Mouse (Mus musculus) effector memory CD4-positive, alpha-beta T cell, adult 5 months (primary cell): ENCODE results near the gene Ms4a10. TPM values are rescaled to one million over a fixed set of nuclear protein-coding genes. Genes with fewer than 3 reads are reported as not detected.

Experiments
- polyA plus RNA-seq: library from polyadenylated mRNA; unstranded; fragments of 100-300 nt; shearing (Covaris generic); gene quantifications from one replicate; pipeline ENCODE4 v1.2.1, GENCODE M21; 2017

The Ms4a10 gene
- not detected for polyA plus RNA-seq

DNA sequence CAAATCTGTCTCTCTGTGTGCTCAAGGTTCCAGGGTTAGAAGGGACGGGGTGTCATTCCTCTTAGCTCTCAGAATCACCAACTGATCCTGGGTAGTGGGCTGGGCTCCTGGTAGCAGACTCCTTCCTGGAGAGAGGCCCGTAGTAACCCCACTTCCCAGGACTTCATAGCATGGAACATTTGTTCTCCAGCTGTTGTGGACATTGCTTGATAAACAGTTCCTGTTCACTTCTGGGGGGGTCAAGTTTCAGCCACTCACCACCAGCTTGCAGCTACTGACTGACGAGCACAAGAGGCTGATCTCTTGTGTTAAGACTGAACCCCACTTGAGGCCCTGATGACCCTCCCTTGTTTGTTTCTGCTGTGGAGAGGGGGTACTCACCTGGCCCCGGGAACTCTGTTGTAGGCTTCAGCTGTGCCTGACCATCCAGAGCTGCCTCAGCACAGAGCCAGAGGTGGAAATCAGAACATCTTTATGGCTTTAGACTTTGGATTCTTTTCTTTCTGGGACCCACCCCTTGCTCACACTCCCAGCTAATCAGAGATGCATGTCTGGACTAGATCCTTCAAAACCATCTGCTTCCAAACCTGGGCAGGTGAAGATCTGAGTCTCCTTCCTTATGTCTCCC is at the start of gene Ms4a10:
TSS of gene Ms4a10 (minus strand) at position 433 of the 628 bp plus-strand sequence.

DNA sequence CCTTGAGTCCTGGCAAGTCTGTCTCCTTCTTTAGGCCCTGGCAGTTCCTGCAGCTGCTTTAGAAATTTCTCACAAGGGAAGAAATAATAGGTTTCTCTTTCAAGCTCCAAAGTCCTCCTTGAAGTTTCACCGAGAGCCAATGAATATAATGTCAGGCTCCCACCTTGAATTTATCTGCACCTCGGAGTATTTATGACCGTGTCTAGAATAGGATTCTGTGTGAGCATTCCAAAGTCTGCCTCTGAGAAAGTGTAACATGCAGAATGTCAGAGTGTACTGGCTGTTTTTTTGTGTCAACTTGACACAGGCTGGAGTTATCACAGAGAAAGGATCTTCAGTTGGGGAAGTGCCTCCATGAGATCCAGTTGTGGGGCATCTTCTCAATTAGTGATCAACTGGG is 43.4 kb upstream of the Ms4a10 start, which contains the start of gene Ms4a18:
TSS of gene Ms4a18 (minus strand) at position 141 of the 400 bp plus-strand sequence.

DNA sequence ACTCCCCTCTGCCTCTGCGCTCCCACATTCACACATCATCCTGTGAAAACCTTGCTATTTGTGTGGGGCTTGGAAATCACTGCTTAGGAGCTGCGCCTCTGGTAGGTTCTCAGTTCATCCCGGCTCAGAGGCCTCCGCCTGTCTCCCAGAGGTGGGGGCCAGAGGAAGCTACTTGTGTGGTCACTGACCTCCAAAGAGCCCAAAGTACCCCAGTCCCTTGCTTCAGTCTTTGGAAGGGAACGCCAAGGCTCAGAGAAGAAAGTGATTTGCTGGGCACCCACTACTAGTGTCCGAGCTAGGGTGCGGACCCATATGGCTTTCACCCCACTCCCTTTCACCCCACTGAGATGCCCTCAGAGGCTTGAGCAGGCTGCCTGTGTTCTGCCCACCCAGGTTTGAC is 18.7 kb upstream of the Ms4a10 start, which contains the start of gene Ms4a15:
TSS of gene Ms4a15 (minus strand) at position 101 of the 400 bp plus-strand sequence.

DNA sequence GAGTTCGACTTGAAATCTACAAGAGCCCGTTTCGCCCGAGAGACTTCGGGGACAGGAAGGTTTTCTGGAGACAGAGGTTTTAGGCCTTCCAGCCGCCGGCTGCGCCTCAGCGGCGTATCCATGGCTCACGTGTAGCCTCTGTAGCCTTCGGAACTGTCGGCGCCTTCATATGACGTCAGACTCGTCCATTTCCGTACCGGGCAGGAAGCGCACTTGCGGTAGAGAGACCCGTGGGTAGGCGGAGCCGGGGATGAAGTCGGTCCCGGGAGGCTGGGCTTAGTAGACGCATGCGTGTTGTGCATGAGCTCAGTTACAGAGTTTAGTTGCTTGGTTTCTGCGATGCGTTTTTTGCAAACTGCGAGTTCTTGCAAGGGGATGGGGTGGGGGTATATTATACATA is 25.4 kb downstream of the Ms4a10 start, which contains the start of gene Ccdc86:
TSS of gene Ccdc86 (minus strand) at position 155 of the 400 bp plus-strand sequence.

DNA sequence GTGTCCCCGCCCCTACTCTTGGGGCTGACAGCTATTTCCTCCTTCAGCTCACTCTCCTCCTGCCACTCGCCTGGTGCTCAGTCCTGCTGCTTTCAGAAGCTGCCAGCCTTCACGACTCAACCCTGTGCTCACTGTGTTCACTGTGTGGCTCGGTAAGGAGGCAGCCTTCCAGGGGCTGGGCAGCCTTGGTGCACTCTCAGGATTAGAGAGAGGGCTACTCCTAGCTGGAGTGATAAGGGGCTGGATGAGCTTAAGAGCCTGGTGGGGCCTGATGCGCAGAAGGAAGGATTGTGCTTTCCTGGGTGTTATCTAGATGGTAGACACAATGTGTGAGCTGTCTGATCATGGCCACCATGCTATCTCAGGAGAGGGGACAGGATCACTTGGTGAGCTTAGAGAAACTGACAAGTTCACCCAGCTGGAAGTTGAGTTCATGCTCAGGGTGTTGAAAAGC is 37.3 kb downstream of the Ms4a10 start, which contains the start of gene Ptgdr2:
TSS of gene Ptgdr2 (plus strand) at position 51 of the 454 bp plus-strand sequence.

DNA sequence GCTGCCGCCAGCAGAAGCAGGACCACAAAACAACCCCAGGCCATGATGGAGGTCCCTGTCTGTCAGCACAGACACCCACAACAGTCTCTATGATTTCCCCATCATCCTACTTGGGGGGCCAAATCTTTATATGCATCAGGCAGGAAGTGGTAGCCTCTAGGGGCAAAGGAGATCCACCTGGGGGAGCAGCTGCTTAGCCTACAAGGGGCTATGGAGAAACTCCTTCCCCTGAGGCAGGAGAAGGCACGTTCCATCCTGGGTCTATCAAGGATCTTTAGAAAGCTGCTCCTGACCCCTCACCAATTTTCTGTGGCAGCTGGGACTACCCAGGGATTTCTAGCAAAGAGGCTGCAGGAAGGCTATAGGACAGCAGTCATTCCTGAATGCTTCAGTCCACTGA is 53.9 kb downstream of the Ms4a10 start, which contains the start of gene Zp1:
TSS of gene Zp1 (minus strand) at position 101 of the 400 bp plus-strand sequence.

Other genes starting within 250 kb of the Ms4a10 start
- 505 TPM for gene Cd5, start 235.7 kb downstream of the Ms4a10 start, polyA plus RNA-seq
- 601 TPM for gene Cd6, start 144.6 kb downstream of the Ms4a10 start, polyA plus RNA-seq
- gene Slc15a3, start 134.9 kb downstream of the Ms4a10 start, polyA plus RNA-seq, result 8.9 TPM
- not detected for gene Tmem132a, start 104.7 kb downstream of the Ms4a10 start, polyA plus RNA-seq
- 40.9 TPM for gene Tmem109, start 92.7 kb downstream of the Ms4a10 start, polyA plus RNA-seq
- gene Prpf19, start 79.4 kb downstream of the Ms4a10 start, polyA plus RNA-seq, result 62.6 TPM
- not detected for gene Zp1, start 54.0 kb downstream of the Ms4a10 start, polyA plus RNA-seq
- not detected for gene Ptgdr2, start 37.5 kb downstream of the Ms4a10 start, polyA plus RNA-seq
- gene Ccdc86, start 25.4 kb downstream of the Ms4a10 start, polyA plus RNA-seq, result 14.4 TPM
- gene Ms4a15, start 18.6 kb upstream of the Ms4a10 start, polyA plus RNA-seq, result not detected
- not detected for gene Ms4a18, start 43.4 kb upstream of the Ms4a10 start, polyA plus RNA-seq
- gene Ms4a8a, start 106.4 kb upstream of the Ms4a10 start, polyA plus RNA-seq, result 0.56 TPM
- not detected for gene 1700017D01Rik, start 156.2 kb upstream of the Ms4a10 start, polyA plus RNA-seq
- gene 1700025F22Rik, start 190.7 kb upstream of the Ms4a10 start, polyA plus RNA-seq, result not detected
- gene Ms4a13, start 222.1 kb upstream of the Ms4a10 start, polyA plus RNA-seq, result not detected